Mouse (Mus musculus) testis, postnatal 14 days (tissue): ENCODE data around the gene Smc4.

ENCODE experiments used
- DNase-seq: peaks from one replicate; pipeline ENCODE4 v3.0.0; 2021; ENCODE audit warnings: low spot score

The Smc4 gene

GRCm38 (mm10) chr3:69004437-69005337 is at the start of gene Smc4, which contains the start of gene Ift80:
Gene Smc4 (plus strand): TSS chr3:69004738.
Gene Ift80 (minus strand): TSS chr3:69004570.
- peak; percentile 96 for DNase-seq

- DNase-seq: no peak
Observed at GRCm38 (mm10) chr3:68956454-68956853, 48.1 kb upstream of the Smc4 start.

- DNase-seq: no peak
Observed at GRCm38 (mm10) chr3:68957413-68957812, 47.1 kb upstream of the Smc4 start.

GRCm38 (mm10) chr3:68964682-68965081 is 39.9 kb upstream of the Smc4 start:
- DNase-seq: no peak

- no peak for DNase-seq
Observed at GRCm38 (mm10) chr3:68966527-68967285, 37.8 kb upstream of the Smc4 start.

GRCm38 (mm10) chr3:68967404-68967803 is 37.1 kb upstream of the Smc4 start:
- DNase-seq: no peak

- DNase-seq: no peak
Observed at GRCm38 (mm10) chr3:68969091-68969590, 35.4 kb upstream of the Smc4 start.

GRCm38 (mm10) chr3:68973574-68973973 is 31.0 kb upstream of the Smc4 start:
- DNase-seq: no peak

GRCm38 (mm10) chr3:68974639-68975532 is 29.7 kb upstream of the Smc4 start:
- DNase-seq: no peak

- no peak for DNase-seq
Observed at GRCm38 (mm10) chr3:68975533-68976490, 28.7 kb upstream of the Smc4 start.

GRCm38 (mm10) chr3:68977696-68978095 is 26.8 kb upstream of the Smc4 start:
- no peak for DNase-seq

GRCm38 (mm10) chr3:68979187-68979586 is 25.4 kb upstream of the Smc4 start:
- no peak for DNase-seq

GRCm38 (mm10) chr3:68980898-68981297 is 23.6 kb upstream of the Smc4 start:
- no peak for DNase-seq

- DNase-seq: no peak
Observed at GRCm38 (mm10) chr3:68986550-68986949, 18.0 kb upstream of the Smc4 start.

- no peak for DNase-seq
Observed at GRCm38 (mm10) chr3:69002781-69003180, 1.8 kb upstream of the Smc4 start.

GRCm38 (mm10) chr3:69004055-69004436 is 492 bp upstream of the Smc4 start:
- DNase-seq: no peak

- DNase-seq: peak; percentile 77
Observed at GRCm38 (mm10) chr3:69005338-69006245, 1.1 kb downstream of the Smc4 start.

- no peak for DNase-seq
Observed at GRCm38 (mm10) chr3:69006246-69006760, 1.8 kb downstream of the Smc4 start.

- DNase-seq: no peak
Observed at GRCm38 (mm10) chr3:69008873-69009272, 4.3 kb downstream of the Smc4 start.
